Mouse (Mus musculus): ENCODE measurements at regions not wholly inside any gene's neighbourhood (a gene's known extent, or its start where the extent isn't known, plus 50 kb on each side); places are given as distances from the start of the nearest gene placed in this dataset.

DNA sequence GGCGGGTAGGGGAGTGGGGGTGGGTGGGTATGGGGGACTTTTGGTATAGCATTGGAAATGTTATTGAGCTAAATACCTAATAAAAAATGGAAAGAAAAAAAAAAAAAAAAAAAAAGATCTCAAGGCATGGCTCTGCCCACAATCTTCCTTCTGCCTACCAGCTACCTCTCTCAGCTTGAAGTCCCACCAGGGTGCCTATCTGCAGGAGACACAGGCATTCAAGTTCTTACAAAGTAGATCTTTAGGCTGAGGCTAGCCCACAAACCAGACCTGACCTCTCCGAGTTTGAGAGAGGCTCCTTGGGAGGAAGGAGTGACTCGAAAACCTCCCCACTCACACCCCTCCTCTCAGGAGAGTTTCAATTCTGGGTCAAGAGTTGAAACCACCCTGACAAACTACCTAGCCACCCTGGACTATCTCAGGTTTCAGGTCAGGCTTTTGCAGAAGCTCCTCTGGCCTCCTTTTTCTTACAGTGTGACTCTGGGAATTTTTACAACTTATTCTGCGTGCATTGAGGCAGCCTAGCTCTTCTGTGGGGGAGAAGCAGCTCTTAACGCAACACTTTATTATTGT, 187.6 kb upstream of the Cxcr4 start:
- TF ChIP-seq EP300 (IDR thresholded peaks at IDR 0.05; ENCODE audit: low read depth) (no peak), CTCF (IDR thresholded peaks at IDR 0.05; ENCODE audit: low read depth) (no peak)

Data from heart, postnatal 0 days (tissue).